Mouse (Mus musculus) naive thymus-derived CD4-positive, alpha-beta T cell, adult 2 months (primary cell): ENCODE data around the gene Gdi1.
"Not testable (repeated sequence)": the region's sequence is repeated elsewhere in the genome, so short reads cannot be mapped to it uniquely, and the experiment has no call there.

Experiments
- DNase-seq: peaks from one replicate; pipeline ENCODE4 v3.0.0-alpha.2; 2011; ENCODE audit warnings: low read depth

The Gdi1 gene

DNA sequence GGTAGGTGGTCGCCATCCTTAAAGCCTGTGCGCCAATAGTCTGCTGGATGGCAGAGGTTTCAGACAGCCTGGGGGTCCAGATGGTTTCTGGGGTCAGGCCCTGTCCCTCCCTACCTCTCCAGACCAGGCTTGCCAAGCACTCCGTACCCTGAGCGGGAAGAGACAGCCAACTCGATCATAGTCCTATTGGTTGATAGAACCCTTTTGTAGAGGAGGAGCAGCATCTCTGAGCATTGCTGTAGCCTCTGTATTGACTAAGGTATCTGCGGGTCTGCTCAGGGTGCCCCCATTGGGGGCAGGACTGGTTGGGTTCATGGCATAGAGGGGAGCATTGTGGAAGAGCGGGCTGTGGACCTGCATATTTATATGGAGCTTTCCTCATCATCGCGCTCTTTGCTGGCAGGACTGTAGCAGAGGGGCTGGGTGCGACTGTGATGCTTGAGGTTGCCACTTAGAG lies 24.4 kb downstream of the Gdi1 start:
- DNase-seq = peak; percentile 17

- DNase-seq = no peak
Observed at GRCm38 (mm10) chrX:74330166-74330930, 25.6 kb downstream of the Gdi1 start.

DNA sequence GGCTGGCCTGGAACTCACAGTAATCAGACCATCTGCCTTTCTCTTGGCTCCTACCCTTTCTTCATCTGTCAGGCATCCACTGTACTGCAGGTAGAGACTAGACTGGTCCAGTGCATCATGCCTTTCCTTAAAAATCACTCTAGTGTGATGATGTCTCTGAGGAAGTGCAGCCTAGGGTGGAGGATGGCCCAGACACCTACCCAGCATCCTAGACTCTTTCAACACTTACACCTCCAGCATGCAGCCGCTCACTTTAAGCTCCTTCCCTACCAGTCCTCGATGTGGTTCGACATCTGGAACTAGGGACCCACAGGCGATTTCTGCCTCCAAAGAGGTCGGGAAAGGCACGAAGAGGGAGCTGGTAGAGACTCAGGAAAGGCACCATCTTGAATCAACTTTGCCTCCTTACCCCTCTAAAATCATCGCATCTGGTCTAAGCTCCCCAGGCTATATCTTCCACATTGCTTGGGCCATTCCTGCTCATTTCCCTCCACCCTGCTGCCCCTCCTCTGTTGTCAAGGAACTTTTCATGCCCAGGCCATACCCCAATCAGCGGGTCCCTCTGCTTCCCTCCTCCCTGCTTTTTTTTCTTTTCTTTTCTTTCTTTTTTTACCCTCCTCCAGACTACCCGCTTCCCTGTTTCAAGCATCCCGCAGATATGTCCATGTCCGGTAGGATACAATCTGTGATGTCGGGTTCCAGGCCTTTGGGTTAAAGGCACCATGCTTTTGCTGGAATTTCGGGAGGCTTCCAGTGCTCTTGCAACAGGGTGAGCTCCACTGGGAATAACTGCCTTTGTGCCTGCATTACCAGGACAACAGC lies 48.1 kb downstream of the Gdi1 start:
- peak; percentile 12 for DNase-seq

- DNase-seq = peak; percentile 84
Observed at GRCm38 (mm10) chrX:74353467-74353770, 48.6 kb downstream of the Gdi1 start, which contains the start of gene Lage3. TSS of gene Lage3 (minus strand) at chrX:74353618.

GRCm38 (mm10) chrX:74357069-74357468 lies 52.3 kb downstream of the Gdi1 start:
- not testable (repeated sequence) for DNase-seq

- DNase-seq = no peak
Observed at GRCm38 (mm10) chrX:74359171-74359570, 54.4 kb downstream of the Gdi1 start.
